Mouse (Mus musculus): ENCODE data around the gene Cplx3. TPM values are rescaled to one million over a fixed set of nuclear protein-coding genes. Genes with fewer than 3 reads are reported as not detected.

Gene Cplx3
- polyA plus RNA-seq, 1 experiment, result 1.1 TPM

DNA sequence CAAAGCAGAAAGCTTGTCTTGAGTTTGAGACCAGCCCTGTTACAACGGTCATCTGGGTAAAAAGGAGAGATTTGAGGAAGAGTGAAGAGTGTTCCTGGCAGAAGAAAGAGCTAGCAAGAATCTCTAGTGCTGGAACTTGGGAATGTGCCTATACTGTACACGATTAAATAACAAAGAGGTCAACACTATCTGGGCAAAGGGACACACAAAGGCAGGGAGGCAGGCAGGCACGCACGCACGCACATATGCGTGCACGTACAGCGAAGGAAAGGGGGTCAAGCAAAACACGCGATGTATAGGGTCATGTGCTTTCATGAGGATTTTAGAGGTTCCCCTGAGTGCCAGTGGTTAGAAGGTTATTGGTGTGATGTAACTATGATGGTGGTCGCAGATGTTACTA is 53.0 kb downstream of the Cplx3 start:
- peaks cover 33% of the 10 kb centered on the region for H3K36me3 ChIP-seq (replicated peaks; ENCODE audit: low read length)
- no peaks in the 10 kb centered on the region for H3K27me3 ChIP-seq (replicated peaks)
- no peaks in the 10 kb centered on the region for H3K9me3 ChIP-seq
- peaks cover 85% of the 10 kb centered on the region for H3K4me1 ChIP-seq
- TF ChIP-seq GATA1 (IDR thresholded peaks at IDR 0.05; ENCODE audit: borderline replicate concordance, low read length), result no peak
- no peak for TF ChIP-seq FLI1 (IDR thresholded peaks at IDR 0.05; ENCODE audit: low read length)
- H3K4me3 ChIP-seq (replicated peaks), result peak overlapping the region; percentile 94

DNA sequence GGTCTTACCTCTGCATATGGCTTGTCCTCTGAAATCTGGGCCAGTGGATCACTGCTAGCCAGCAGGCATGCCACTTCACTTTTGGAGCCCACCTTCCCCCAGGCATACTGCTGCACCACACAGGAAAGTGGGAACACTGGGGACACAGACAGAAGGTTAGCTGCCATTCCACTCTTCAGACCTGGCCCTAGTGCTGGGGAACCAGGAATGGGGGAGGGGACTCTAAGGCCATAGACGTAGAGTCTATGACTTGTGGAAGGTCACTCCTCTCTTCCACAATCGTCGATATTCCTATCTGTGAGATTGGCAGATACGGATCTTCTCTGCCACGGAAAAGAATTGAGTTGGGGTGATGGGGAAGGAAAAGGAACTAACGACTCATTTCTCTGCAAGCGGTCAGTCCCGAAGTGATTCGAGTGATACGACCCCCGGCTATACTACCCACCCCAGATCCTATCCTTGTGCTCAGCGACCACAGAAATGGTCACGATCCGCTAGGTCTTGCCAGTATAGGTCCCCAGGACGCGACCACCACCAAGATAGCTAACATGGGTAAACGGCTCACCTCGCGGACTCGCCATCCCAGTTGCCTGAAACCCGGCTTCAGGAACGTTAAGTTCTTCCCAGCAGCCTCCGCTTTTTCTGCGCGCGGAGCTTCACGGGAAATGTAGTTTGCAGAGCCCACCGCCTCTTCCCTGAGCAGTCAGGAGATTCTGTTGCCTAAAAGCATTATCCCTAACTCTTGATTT is 53.8 kb downstream of the Cplx3 start, which contains the start of gene Mpi:
Mpi (minus strand) TSS at position 625 of the 749 bp plus-strand sequence.
- H3K9me3 ChIP-seq, result no peaks in the 10 kb centered on the region
- H3K4me1 ChIP-seq, result peaks cover 86% of the 10 kb centered on the region
- no peaks in the 10 kb centered on the region for H3K27me3 ChIP-seq (replicated peaks)
- H3K36me3 ChIP-seq (replicated peaks; ENCODE audit: low read length), result peaks cover 41% of the 10 kb centered on the region
- peak within 1 kb of the TSS; percentile 94 for H3K4me3 ChIP-seq (replicated peaks)
- no peak for TF ChIP-seq GATA1 (IDR thresholded peaks at IDR 0.05; ENCODE audit: borderline replicate concordance, low read length)
- TF ChIP-seq FLI1 (IDR thresholded peaks at IDR 0.05; ENCODE audit: low read length), result no peak

DNA sequence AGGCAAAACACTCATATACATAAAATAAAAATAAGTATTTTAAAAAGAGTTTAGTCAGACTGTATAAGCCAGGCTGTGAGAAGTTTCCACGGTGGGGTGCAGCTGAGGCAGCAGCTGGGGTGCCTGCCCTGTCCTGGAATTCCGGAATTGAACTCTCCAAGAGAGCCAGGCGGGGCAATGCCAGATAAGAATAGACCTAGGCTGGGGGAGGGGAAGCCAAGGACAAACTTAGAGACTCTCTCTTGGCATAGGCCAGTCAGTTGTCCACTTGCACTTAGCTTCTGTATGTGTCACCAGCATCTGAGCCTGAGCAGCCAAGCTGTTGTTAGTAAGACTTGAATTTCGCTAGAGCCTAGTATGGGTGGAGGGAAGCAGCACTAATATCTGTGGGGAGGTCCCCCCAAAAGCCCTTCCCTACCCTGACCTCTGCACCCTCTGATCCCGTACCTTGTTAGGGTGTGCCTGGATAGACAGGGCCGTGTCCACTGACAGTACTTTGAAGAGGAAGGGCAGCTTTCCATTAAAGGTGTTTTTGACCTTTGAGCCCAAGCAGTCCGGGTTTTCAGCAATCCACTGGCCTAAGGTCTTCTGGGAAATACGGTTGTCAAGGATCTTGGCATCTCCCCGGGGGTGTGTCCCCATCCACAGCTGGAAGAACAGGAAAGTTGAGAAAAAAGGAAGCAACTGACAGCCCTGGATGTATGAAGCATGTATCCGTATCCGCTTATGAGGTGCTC is 55.8 kb downstream of the Cplx3 start:
- Histone ChIP-seq H3K36me3 (replicated peaks; ENCODE audit: low read length) (peaks cover 61% of the 10 kb centered on the region), H3K4me1 (peaks cover 93% of the 10 kb centered on the region), H3K9me3 (no peaks in the 10 kb centered on the region), H3K27me3 (replicated peaks) (no peaks in the 10 kb centered on the region), H3K4me3 (replicated peaks) (peak overlapping the region; percentile 20)
- TF ChIP-seq GATA1 (IDR thresholded peaks at IDR 0.05; ENCODE audit: borderline replicate concordance, low read length) (no peak), FLI1 (IDR thresholded peaks at IDR 0.05; ENCODE audit: low read length) (no peak)

Other genes with a start within 250 kb of the Cplx3 start
- gene Ppcdc, start 166.2 kb downstream of the Cplx3 start, polyA plus RNA-seq (2012; ENCODE audit: insufficient read depth, low replicate concordance), result 20.9 and 74.6 TPM in 2 replicates
- 14.1 and 30.9 TPM in 2 replicates for gene Scamp5, start 138.2 kb downstream of the Cplx3 start, polyA plus RNA-seq (2012; ENCODE audit: insufficient read depth, low replicate concordance)
- gene Rpp25, start 102.3 kb downstream of the Cplx3 start, polyA plus RNA-seq (2012; ENCODE audit: insufficient read depth, low replicate concordance), result 0.07 TPM in 1 of 2 replicates, not detected in the other
- 240 and 738 TPM in 2 replicates for gene Cox5a, start 85.0 kb downstream of the Cplx3 start, polyA plus RNA-seq (2012; ENCODE audit: insufficient read depth, low replicate concordance)
- gene Fam219b, start 68.8 kb downstream of the Cplx3 start, polyA plus RNA-seq (2012; ENCODE audit: insufficient read depth, low replicate concordance), result 4.9 TPM in 2 replicates
- gene Mpi, start 53.5 kb downstream of the Cplx3 start, polyA plus RNA-seq (2012; ENCODE audit: insufficient read depth, low replicate concordance), result 1.6 and 4.5 TPM in 2 replicates
- 49.4 and 55.8 TPM in 2 replicates for gene Scamp2, start 45.3 kb downstream of the Cplx3 start, polyA plus RNA-seq (2012; ENCODE audit: insufficient read depth, low replicate concordance)
- gene Ulk3, start 16.8 kb downstream of the Cplx3 start, polyA plus RNA-seq (2012; ENCODE audit: insufficient read depth, low replicate concordance), result 3.3 and 4.7 TPM in 2 replicates
- not detected in 2 replicates for gene Lman1l, start 14.5 kb upstream of the Cplx3 start, polyA plus RNA-seq (2012; ENCODE audit: insufficient read depth, low replicate concordance)
- 400 and 436 TPM in 2 replicates for gene Csk, start 47.4 kb upstream of the Cplx3 start, polyA plus RNA-seq (2012; ENCODE audit: insufficient read depth, low replicate concordance)
- not detected in 2 replicates for gene Cyp1a2, start 77.4 kb upstream of the Cplx3 start, polyA plus RNA-seq (2012; ENCODE audit: insufficient read depth, low replicate concordance)
- 1.0 TPM in 1 of 2 replicates, not detected in the other for gene Cyp1a1, start 81.6 kb upstream of the Cplx3 start, polyA plus RNA-seq (2012; ENCODE audit: insufficient read depth, low replicate concordance)
- gene Edc3, start 102.3 kb upstream of the Cplx3 start, polyA plus RNA-seq (2012; ENCODE audit: insufficient read depth, low replicate concordance), result 1.1 and 2.8 TPM in 2 replicates
- 68.1 and 100 TPM in 2 replicates for gene Clk3, start 159.6 kb upstream of the Cplx3 start, polyA plus RNA-seq (2012; ENCODE audit: insufficient read depth, low replicate concordance)
- gene Arid3b, start 230.5 kb upstream of the Cplx3 start, polyA plus RNA-seq (2012; ENCODE audit: insufficient read depth, low replicate concordance), result 33.5 and 107 TPM in 2 replicates

Data from megakaryocyte, embryonic 14.5 days (primary cell).